Comparison of ENCODE assay signal across 20 mouse cellular contexts in the genomic region with DNA sequence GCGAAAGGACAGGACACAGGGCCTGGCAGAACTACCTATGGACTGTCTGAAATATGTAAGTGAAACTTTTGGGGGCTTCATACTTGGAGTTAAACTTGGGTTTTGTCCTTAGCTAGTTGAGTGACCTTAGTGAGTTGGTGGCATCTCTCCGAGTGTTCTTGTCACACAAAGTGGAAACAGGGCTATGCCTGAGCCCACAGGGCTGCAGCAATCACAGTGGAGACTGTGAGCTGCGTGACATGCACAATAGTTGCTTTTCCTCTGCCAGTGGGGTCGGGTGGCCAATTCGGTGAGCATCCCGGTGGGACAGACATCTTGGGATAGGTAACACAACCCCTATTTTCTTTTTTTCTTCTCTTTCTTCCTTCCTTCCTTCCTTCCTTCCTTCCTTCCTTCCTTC.
DNase-seq lines count a peak whose midpoint lies in the region; ATAC-seq and TF ChIP-seq lines count a peak whose summit lies in the region.
"Had no signal": no experiment of that assay in that cellular context is flagged by ENCODE, and none has a peak within 500 bp of the region (broad histone marks: within the 10 kb centered on the region; RNA-seq: fewer than 3 reads in every experiment).

No protein-coding gene starts in this region.

- WGBS in heart, embryonic 13.5 days: 78% methylated on average over 6 of the region's 6 CpGs
- WGBS in heart, adult 2 months: 87% methylated on average over 6 of the region's 6 CpGs
- WGBS in limb, embryonic 13.5 days: 86% methylated on average over 6 of the region's 6 CpGs
- 93% methylated on average over 6 of the region's 6 CpGs for WGBS in limb, embryonic 10.5 days
- WGBS in embryonic facial prominence, embryonic 14.5 days: 76% methylated on average over 6 of the region's 6 CpGs
- WGBS in limb, embryonic 15.5 days: 82% methylated on average over 6 of the region's 6 CpGs

- peak overlapping the region; percentile 43 for H3K4me2 ChIP-seq in heart, embryonic 13.5 days
- no peak overlapping the region for H3K4me2 ChIP-seq in limb, embryonic 13.5 days (replicated peaks)
- H3K4me2 ChIP-seq in embryonic facial prominence, embryonic 14.5 days (ENCODE audit: low read depth, low read length): no peak overlapping the region
- H3K4me2 ChIP-seq in limb, embryonic 15.5 days: no peak overlapping the region
- H3K4me2 ChIP-seq: hindbrain, embryonic 13.5 days; liver, embryonic 12.5 days; stomach, embryonic 15.5 days had no signal

- H3K27ac ChIP-seq in heart, embryonic 13.5 days (replicated peaks): peak overlapping the region; percentile 84
- no peak overlapping the region for H3K27ac ChIP-seq in heart, adult 2 months
- peak overlapping the region; percentile 70 for H3K27ac ChIP-seq in limb, embryonic 13.5 days
- H3K27ac ChIP-seq in limb, embryonic 10.5 days: no peak overlapping the region
- peak overlapping the region; percentile 59 for H3K27ac ChIP-seq in embryonic facial prominence, embryonic 14.5 days (replicated peaks; ENCODE audit: low read depth, low read length)
- peak overlapping the region; percentile 74; the same call in 1 of the 2 replicates for H3K27ac ChIP-seq in limb, embryonic 15.5 days
- H3K27ac ChIP-seq: hindbrain, embryonic 13.5 days; liver, embryonic 12.5 days; midbrain, embryonic 10.5 days; stomach, embryonic 15.5 days had no signal

- H3K79me2 ChIP-seq in heart, adult 2 months (replicated peaks; ENCODE audit: control insufficient read depth, insufficient read depth, low read length): no peaks in the 10 kb centered on the region

- intact Hi-C loops in heart, adult 2 months (cut with DNase I): no loop called here

- peaks cover 39% of the 10 kb centered on the region for H3K4me1 ChIP-seq in heart, embryonic 13.5 days
- H3K4me1 ChIP-seq in heart, adult 2 months (ENCODE audit: control insufficient read depth, insufficient read depth, low read length): peaks cover 2% of the 10 kb centered on the region; the same call in 1 of the 2 replicates
- peaks cover 22% of the 10 kb centered on the region for H3K4me1 ChIP-seq in limb, embryonic 13.5 days
- H3K4me1 ChIP-seq in limb, embryonic 10.5 days: peaks cover 5% of the 10 kb centered on the region; the same call in 1 of the 2 replicates
- H3K4me1 ChIP-seq in embryonic facial prominence, embryonic 14.5 days (ENCODE audit: control insufficient read depth, insufficient read depth, low read length): peaks cover 14% of the 10 kb centered on the region
- H3K4me1 ChIP-seq in limb, embryonic 15.5 days: peaks cover 32% of the 10 kb centered on the region
- H3K4me1 ChIP-seq: hindbrain, embryonic 13.5 days; midbrain, embryonic 10.5 days; stomach, embryonic 15.5 days had no signal

- no peak for ATAC-seq in heart, embryonic 13.5 days (ENCODE audit: extremely low read depth, insufficient number of reproducible peaks, low FRiP score, low TSS enrichment)
- ATAC-seq in limb, embryonic 13.5 days (ENCODE audit: low FRiP score, low read depth): no peak
- no peak for ATAC-seq in embryonic facial prominence, embryonic 14.5 days (ENCODE audit: low read depth)
- ATAC-seq in limb, embryonic 15.5 days (ENCODE audit: insufficient number of reproducible peaks, low FRiP score, low TSS enrichment, low read depth): no peak
- no peak for ATAC-seq in activated CD4-positive, CD25-positive, alpha-beta regulatory T cell, adult 4 months
- ATAC-seq: forebrain, embryonic 14.5 days; liver, embryonic 12.5 days had no signal

- no peaks in the 10 kb centered on the region for H3K36me3 ChIP-seq in heart, embryonic 13.5 days
- H3K36me3 ChIP-seq in heart, adult 2 months (ENCODE audit: control insufficient read depth, insufficient read depth, low read length): no peaks in the 10 kb centered on the region
- no peaks in the 10 kb centered on the region for H3K36me3 ChIP-seq in limb, embryonic 13.5 days
- no peaks in the 10 kb centered on the region for H3K36me3 ChIP-seq in limb, embryonic 10.5 days
- no peaks in the 10 kb centered on the region for H3K36me3 ChIP-seq in embryonic facial prominence, embryonic 14.5 days (ENCODE audit: control insufficient read depth, insufficient read depth, low read length)
- H3K36me3 ChIP-seq in limb, embryonic 15.5 days: no peaks in the 10 kb centered on the region
- H3K36me3 ChIP-seq: hindbrain, embryonic 13.5 days; liver, embryonic 12.5 days; midbrain, embryonic 10.5 days; stomach, embryonic 15.5 days had no signal

- no peak for DNase-seq in heart, adult 2 months
- no peak for DNase-seq in limb, embryonic 10.5 days (ENCODE audit: low spot score)
- no peak for DNase-seq in embryonic facial prominence, embryonic 14.5 days (ENCODE audit: low spot score)
- DNase-seq: adrenal gland, postnatal 25 days; cerebellum, adult 9-10 months; kidney, adult 2 months; kidney, postnatal 10 days; left cerebral cortex, postnatal 4 days; lung, adult 18-20 months; lung, postnatal 10 days; thymus, adult 2 months had no signal

- no peak for TF ChIP-seq POLR2A in heart, adult 2 months (IDR thresholded peaks at IDR 0.05; ENCODE audit: insufficient read depth, low read depth, low read length)

- H3K27me3 ChIP-seq in heart, embryonic 13.5 days (replicated peaks): no peaks in the 10 kb centered on the region
- H3K27me3 ChIP-seq in heart, adult 2 months (ENCODE audit: control insufficient read depth, insufficient read depth, low read length): no peaks in the 10 kb centered on the region
- no peaks in the 10 kb centered on the region for H3K27me3 ChIP-seq in limb, embryonic 13.5 days
- H3K27me3 ChIP-seq in limb, embryonic 10.5 days (ENCODE audit: low read depth, poor library complexity, severe bottlenecking): no peaks in the 10 kb centered on the region
- H3K27me3 ChIP-seq in embryonic facial prominence, embryonic 14.5 days (replicated peaks; ENCODE audit: control insufficient read depth, insufficient read depth, low read length): no peaks in the 10 kb centered on the region
- H3K27me3 ChIP-seq in limb, embryonic 15.5 days: no peaks in the 10 kb centered on the region
- H3K27me3 ChIP-seq: hindbrain, embryonic 13.5 days; liver, embryonic 12.5 days; stomach, embryonic 15.5 days had no signal

- H3K9ac ChIP-seq in heart, embryonic 13.5 days: no peak overlapping the region; the same call in 1 of the 2 replicates
- no peak overlapping the region for H3K9ac ChIP-seq in heart, adult 2 months (ENCODE audit: low read depth, low read length)
- no peak overlapping the region for H3K9ac ChIP-seq in limb, embryonic 13.5 days
- no peak overlapping the region for H3K9ac ChIP-seq in embryonic facial prominence, embryonic 14.5 days (ENCODE audit: low read depth, low read length)
- no peak overlapping the region for H3K9ac ChIP-seq in limb, embryonic 15.5 days
- H3K9ac ChIP-seq: hindbrain, embryonic 13.5 days; liver, embryonic 12.5 days; stomach, embryonic 15.5 days had no signal

- no peak overlapping the region for H3K4me3 ChIP-seq in heart, embryonic 13.5 days
- no peak overlapping the region for H3K4me3 ChIP-seq in heart, adult 2 months
- no peak overlapping the region for H3K4me3 ChIP-seq in limb, embryonic 13.5 days
- H3K4me3 ChIP-seq in limb, embryonic 10.5 days: no peak overlapping the region
- H3K4me3 ChIP-seq in embryonic facial prominence, embryonic 14.5 days (ENCODE audit: low read depth, low read length): no peak overlapping the region
- no peak overlapping the region for H3K4me3 ChIP-seq in limb, embryonic 15.5 days
- H3K4me3 ChIP-seq: hindbrain, embryonic 13.5 days; liver, embryonic 12.5 days; midbrain, embryonic 10.5 days; stomach, embryonic 15.5 days had no signal

- no peak for TF ChIP-seq EP300 in heart, adult 2 months (IDR thresholded peaks at IDR 0.05; ENCODE audit: insufficient read depth, low read depth, low read length)

- TF ChIP-seq CTCF in heart, adult 2 months (IDR thresholded peaks at IDR 0.05): no peak

- peaks cover 8% of the 10 kb centered on the region for H3K9me3 ChIP-seq in heart, embryonic 13.5 days
- H3K9me3 ChIP-seq in limb, embryonic 13.5 days: 0 out of 2 replicates have a peak, but pooled peaks cover 10% of the 10 kb centered on the region
- no peaks in the 10 kb centered on the region for H3K9me3 ChIP-seq in limb, embryonic 10.5 days (replicated peaks)
- H3K9me3 ChIP-seq in embryonic facial prominence, embryonic 14.5 days (ENCODE audit: control insufficient read depth, low read length): no peaks in the 10 kb centered on the region
- no peaks in the 10 kb centered on the region for H3K9me3 ChIP-seq in limb, embryonic 15.5 days
- H3K9me3 ChIP-seq: hindbrain, embryonic 13.5 days; midbrain, embryonic 10.5 days; stomach, embryonic 15.5 days had no signal

Comparison
In these comparisons a context has a peak if more than half of its experiments do, and no peak if none do; other contexts are left out.
1. H3K27ac ChIP-seq: peak in heart, embryonic 13.5 days (single experiment), limb, embryonic 13.5 days (single experiment), embryonic facial prominence, embryonic 14.5 days (single experiment) and limb, embryonic 15.5 days (single experiment); none in heart, adult 2 months (single experiment) and limb, embryonic 10.5 days (single experiment).